In genomic region chr8:72322471-72322889, GRCm38 (mm10) we compare ENCODE assay signal across 8 mouse cellular contexts. TPM values are rescaled to one million over a fixed set of nuclear protein-coding genes. Genes with fewer than 3 reads are reported as not detected.
A peak's percentile ranks its signal among the peaks of the same experiment; 100 is the strongest.
DNase-seq lines count a peak whose midpoint lies in the region; ATAC-seq lines count a peak whose summit lies in the region.

No protein-coding gene starts in this region.

- DNase-seq in kidney, postnatal 14 days, result peak; percentile 10
- DNase-seq in kidney, postnatal 25 days, result no peak
- DNase-seq in adrenal gland, adult 2 months, result peak; percentile 89
- DNase-seq in skeletal muscle tissue, adult 2 months (ENCODE audit: low read depth, low spot score), result peak; percentile 48
- DNase-seq in frontal cortex, postnatal 14 days (ENCODE audit: low spot score in 2 of 2), result no peak
- no peak for DNase-seq in right cerebral cortex, postnatal 36 days (ENCODE audit: low spot score in 2 of 2)
- no peak for DNase-seq in cerebellum, adult 9-10 months

- ATAC-seq in inflammation-experienced regulatory T-cells, adult 6 months, result peak; percentile 17

RNA-seq across cellular contexts. Expression of gene Klf2, which starts 3.6 kb away (rescaled TPM):
- 10 to 100 TPM; 34.4 to 53.0 TPM for total RNA-seq in adrenal gland, adult 2 months (2021)
- polyA plus RNA-seq in adrenal gland, adult 2 months (2012; rRNA removed), result 94.5 and 128 TPM in 2 replicates
- 10 to 100 TPM; 21.0 to 28.1 (median 24.3) TPM for polyA plus RNA-seq in inflammation-experienced regulatory T-cells, adult 6 months (2017; shearing (Covaris generic))

RNA-seq across cellular contexts. Expression of gene Gm10282, which starts 17.4 kb away (rescaled TPM):
- total RNA-seq in adrenal gland, adult 2 months (2021), result 10 to 100 TPM in 1 of 2 experiments, 1 to 10 TPM in 1; 6.4 to 17.1 TPM
- polyA plus RNA-seq in adrenal gland, adult 2 months (2012; rRNA removed), result 0.10 and 0.33 TPM in 2 replicates
- polyA plus RNA-seq in inflammation-experienced regulatory T-cells, adult 6 months (2017; shearing (Covaris generic)), result 100 to 1,000 TPM in 1 of 3 experiments, 10 to 100 TPM in 2; 20.4 to 115 (median 45.5) TPM

Comparison
In these comparisons a context has a peak if more than half of its experiments do, and no peak if none do; other contexts are left out.
1. DNase-seq: peak in kidney, postnatal 14 days (single experiment), adrenal gland, adult 2 months (single experiment) and skeletal muscle tissue, adult 2 months (single experiment); none in kidney, postnatal 25 days (0 of 2), frontal cortex, postnatal 14 days (0 of 2), right cerebral cortex, postnatal 36 days (0 of 2) and cerebellum, adult 9-10 months (single experiment).
2. RNA of gene Gm10282, which starts 17.4 kb away (polyA plus RNA-seq): 20.4 to 115 TPM in inflammation-experienced regulatory T-cells, adult 6 months; 0.10 to 0.33 TPM in adrenal gland, adult 2 months; every median in the first group is over 10 times any median in the second.